Mouse (Mus musculus) liver, embryonic 16.5 days (tissue): Measurements from ENCODE around the gene Fer. TPM values are rescaled to one million over a fixed set of nuclear protein-coding genes. Genes with fewer than 3 reads are reported as not detected.

Experiments used
- ATAC-seq: fragments of 200-750 bp; cut with Nextera tagmentation; 2 replicates; pipeline ENCODE4 v1.8.0; 2017; ENCODE audit warnings: low read depth, mild to moderate bottlenecking, moderate number of reproducible peaks, moderate library complexity
- H3K27ac ChIP-seq: fragments of 300-500 bp; sonication (generic); 2 replicates; pipeline ENCODE4 v1.5.1; 2014; ENCODE audit warnings: mild to moderate bottlenecking, low read length
- H3K27me3 ChIP-seq: fragments of 300-500 bp; sonication (generic); 2 replicates; pipeline ENCODE4 v1.6.1; 2014; ENCODE audit warnings: low read depth, low read length, mixed read lengths; ENCODE audit not compliant: control insufficient read depth, insufficient read depth
- H3K36me3 ChIP-seq: fragments of 300-500 bp; sonication (generic); 2 replicates; pipeline ENCODE4 v1.6.1; 2014; ENCODE audit warnings: mild to moderate bottlenecking; ENCODE audit not compliant: control insufficient read depth, insufficient read depth
- H3K4me1 ChIP-seq: fragments of 300-500 bp; sonication (generic); 2 replicates; pipeline ENCODE4 v1.6.1; 2014; ENCODE audit warnings: low read depth, low read length, mixed read lengths; ENCODE audit not compliant: control insufficient read depth
- H3K4me2 ChIP-seq: fragments of 300-500 bp; sonication (generic); 2 replicates; pipeline ENCODE4 v1.6.1; 2014; ENCODE audit warnings: low read depth, low read length, mixed read lengths
- H3K4me3 ChIP-seq: fragments of 300-500 bp; sonication (generic); 2 replicates; pipeline ENCODE4 v1.5.1; 2014; ENCODE audit warnings: low read depth, mild to moderate bottlenecking, low read length
- H3K9ac ChIP-seq: fragments of 300-500 bp; sonication (generic); 2 replicates; pipeline ENCODE4 v1.6.1; 2014; ENCODE audit warnings: low read depth, low read length
- H3K9me3 ChIP-seq: fragments of 300-500 bp; sonication (generic); replicated peaks from 2 replicates; pipeline ENCODE4 v1.6.1; 2016; ENCODE audit warnings: low read length; ENCODE audit not compliant: control insufficient read depth
- WGBS: fragments of 180-500 bp; shearing (Covaris S2); extraction: QIAGEN DNeasy Blood & Tissue Kit; methylation state at CpG from one replicate; pipeline ENCODE4 v1.1.7; 2014; ENCODE audit not compliant: insufficient replicate concordance; 5-methylcytosine and 5-hydroxymethylcytosine counted together
- polyA plus RNA-seq: library from polyadenylated mRNA; unstranded; fragments of >200 nt; fragmentation: Nextera tagmentation; extraction: Ambion mirVana; gene quantifications from 2 replicates; pipeline ENCODE4 v1.2.1, GENCODE M21; 2015

Fer gene
- polyA plus RNA-seq, 1 experiment from 2014 or later, result 7.6 TPM

- Histone ChIP-seq H3K4me1 (no peaks in the 10 kb centered on the region), H3K27me3 (no peaks in the 10 kb centered on the region), H3K9ac (no peak overlapping the region), H3K36me3 (no peaks in the 10 kb centered on the region), H3K27ac (no peak overlapping the region), H3K4me3 (no peak overlapping the region), H3K9me3 (no peaks in the 10 kb centered on the region), H3K4me2 (no peak overlapping the region)
- ATAC-seq, result no peak
- WGBS, result 74% methylated on average over 18 of the region's 18 CpGs
Measured at GRCm38 (mm10) chr17:63937886-63938285, 75.0 kb downstream of the Fer start.

- no peaks in the 10 kb centered on the region for H3K9me3 ChIP-seq
- H3K4me1 ChIP-seq, result no peaks in the 10 kb centered on the region
- no peaks in the 10 kb centered on the region for H3K27me3 ChIP-seq
- no peak overlapping the region for H3K9ac ChIP-seq
- ATAC-seq, result no peak
- H3K4me3 ChIP-seq, result no peak overlapping the region
- H3K36me3 ChIP-seq, result no peaks in the 10 kb centered on the region
- WGBS, result 77% methylated on average over 2 of the region's 2 CpGs
- H3K4me2 ChIP-seq, result no peak overlapping the region
- no peak overlapping the region for H3K27ac ChIP-seq
Measured at GRCm38 (mm10) chr17:63946772-63947171, 83.9 kb downstream of the Fer start.

- Histone ChIP-seq H3K27me3 (no peaks in the 10 kb centered on the region), H3K4me2 (no peak overlapping the region), H3K36me3 (no peaks in the 10 kb centered on the region), H3K4me3 (no peak overlapping the region), H3K9ac (no peak overlapping the region), H3K4me1 (no peaks in the 10 kb centered on the region), H3K27ac (no peak overlapping the region), H3K9me3 (no peaks in the 10 kb centered on the region)
- 88% methylated on average over 4 of the region's 4 CpGs for WGBS
- ATAC-seq, result no peak
Measured at GRCm38 (mm10) chr17:63948811-63949210, 85.9 kb downstream of the Fer start.

DNA sequence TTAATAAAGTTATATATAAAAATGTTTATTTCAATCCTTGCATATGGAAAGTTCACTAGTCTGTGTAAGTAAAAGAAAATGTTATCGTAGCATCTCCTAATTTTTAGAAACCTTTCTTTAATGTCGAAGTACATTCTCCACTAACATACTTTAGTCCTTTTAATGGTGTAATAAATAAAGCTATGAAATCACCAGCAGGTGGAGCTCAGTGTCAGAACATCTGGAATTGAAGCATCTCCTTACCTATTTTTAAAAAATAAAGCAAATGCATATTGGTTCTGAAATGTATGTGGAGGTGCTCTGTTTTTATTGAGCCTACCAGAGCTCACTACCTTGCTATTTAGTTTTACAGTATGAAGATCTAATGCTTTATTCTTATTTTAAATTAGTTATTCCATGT, 88.6 kb downstream of the Fer start:
- no peak for ATAC-seq
- Histone ChIP-seq H3K27me3 (no peaks in the 10 kb centered on the region), H3K27ac (no peak overlapping the region), H3K9me3 (no peaks in the 10 kb centered on the region), H3K4me3 (no peak overlapping the region), H3K4me2 (no peak overlapping the region), H3K9ac (no peak overlapping the region), H3K4me1 (no peaks in the 10 kb centered on the region), H3K36me3 (no peaks in the 10 kb centered on the region)
- WGBS, result 71% methylated on average over 2 of the region's 2 CpGs

GRCm38 (mm10) chr17:63967091-63967490, 104.2 kb downstream of the Fer start:
- no peak for ATAC-seq

GRCm38 (mm10) chr17:63969448-63969847, 106.6 kb downstream of the Fer start:
- Histone ChIP-seq H3K36me3 (no peaks in the 10 kb centered on the region), H3K4me2 (no peak overlapping the region), H3K9ac (no peak overlapping the region), H3K9me3 (no peaks in the 10 kb centered on the region), H3K27ac (0 out of 2 replicates have a peak overlapping the region, but pooled peaks have one; percentile 6), H3K4me3 (no peak overlapping the region), H3K4me1 (peaks cover 20% of the 10 kb centered on the region), H3K27me3 (no peaks in the 10 kb centered on the region)
- WGBS, result 32% methylated on average over 10 of the region's 10 CpGs
- ATAC-seq, result no peak

More at GRCm38 (mm10) chr17:63967091-63967490, 104.2 kb downstream of the Fer start:
- Histone ChIP-seq H3K27me3 (no peaks in the 10 kb centered on the region), H3K9ac (no peak overlapping the region), H3K4me3 (no peak overlapping the region), H3K9me3 (no peaks in the 10 kb centered on the region), H3K4me2 (no peak overlapping the region), H3K36me3 (no peaks in the 10 kb centered on the region), H3K4me1 (peaks cover 5% of the 10 kb centered on the region), H3K27ac (no peak overlapping the region)
- 73% methylated on average over 3 of the region's 3 CpGs for WGBS

GRCm38 (mm10) chr17:63970239-63970638, 107.4 kb downstream of the Fer start:
- Histone ChIP-seq H3K9me3 (no peaks in the 10 kb centered on the region), H3K36me3 (no peaks in the 10 kb centered on the region), H3K27me3 (no peaks in the 10 kb centered on the region), H3K4me3 (no peak overlapping the region), H3K4me1 (peaks cover 23% of the 10 kb centered on the region), H3K4me2 (no peak overlapping the region), H3K27ac (no peak overlapping the region), H3K9ac (no peak overlapping the region)
- WGBS, result 13% methylated on average over 5 of the region's 5 CpGs
- peak; percentile 44; the same call in 1 of the 2 replicates for ATAC-seq

DNA sequence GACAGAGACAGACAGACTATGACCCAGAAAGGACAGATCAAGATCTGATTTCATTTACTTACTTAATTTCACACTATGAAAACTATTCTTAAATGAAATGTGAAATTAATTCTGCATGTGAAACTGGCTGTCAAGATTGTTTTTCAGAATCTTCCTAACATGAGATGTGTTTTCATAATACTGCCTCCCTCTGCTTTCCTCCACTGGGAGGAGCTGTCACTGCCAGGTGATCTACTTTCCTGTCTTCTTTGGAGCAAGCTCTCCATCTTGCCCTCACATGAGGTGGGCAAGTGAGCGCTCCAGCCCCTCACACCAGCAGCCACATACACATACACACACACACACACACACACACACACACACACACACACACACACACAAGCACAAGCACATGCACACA, 108.1 kb downstream of the Fer start:
- H3K27ac ChIP-seq, result no peak overlapping the region
- H3K9ac ChIP-seq, result no peak overlapping the region
- WGBS, result 82% methylated on average over 1 of the region's 1 CpGs
- peaks cover 23% of the 10 kb centered on the region for H3K4me1 ChIP-seq
- no peaks in the 10 kb centered on the region for H3K9me3 ChIP-seq
- H3K36me3 ChIP-seq, result no peaks in the 10 kb centered on the region
- H3K4me3 ChIP-seq, result no peak overlapping the region
- no peaks in the 10 kb centered on the region for H3K27me3 ChIP-seq
- H3K4me2 ChIP-seq, result no peak overlapping the region
- no peak for ATAC-seq

DNA sequence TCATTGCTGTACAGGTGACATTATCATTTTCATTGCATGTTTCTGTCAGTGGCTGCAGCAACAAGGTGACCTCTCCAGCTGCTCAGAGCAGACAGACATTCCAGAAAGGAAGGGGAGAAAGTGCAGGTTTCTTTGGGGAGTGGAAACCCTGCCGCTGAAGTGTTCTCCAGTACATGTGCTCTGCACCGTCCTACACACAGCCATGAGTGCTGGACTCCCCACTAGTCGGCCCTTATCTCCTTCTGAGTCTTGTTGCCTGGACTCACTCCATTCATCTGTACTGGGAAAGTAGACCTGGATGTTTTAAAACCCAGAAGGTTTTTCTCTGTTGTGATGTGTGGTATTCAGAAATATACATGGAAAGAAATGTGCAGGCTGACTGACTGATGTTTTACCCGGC, 109.3 kb downstream of the Fer start:
- no peak for ATAC-seq
- H3K36me3 ChIP-seq, result no peaks in the 10 kb centered on the region
- no peaks in the 10 kb centered on the region for H3K9me3 ChIP-seq
- H3K4me2 ChIP-seq, result no peak overlapping the region
- H3K27ac ChIP-seq, result no peak overlapping the region
- no peaks in the 10 kb centered on the region for H3K27me3 ChIP-seq
- 53% methylated on average over 4 of the region's 4 CpGs for WGBS
- no peak overlapping the region for H3K9ac ChIP-seq
- H3K4me1 ChIP-seq, result peaks cover 23% of the 10 kb centered on the region
- no peak overlapping the region for H3K4me3 ChIP-seq
